In the genomic region with DNA sequence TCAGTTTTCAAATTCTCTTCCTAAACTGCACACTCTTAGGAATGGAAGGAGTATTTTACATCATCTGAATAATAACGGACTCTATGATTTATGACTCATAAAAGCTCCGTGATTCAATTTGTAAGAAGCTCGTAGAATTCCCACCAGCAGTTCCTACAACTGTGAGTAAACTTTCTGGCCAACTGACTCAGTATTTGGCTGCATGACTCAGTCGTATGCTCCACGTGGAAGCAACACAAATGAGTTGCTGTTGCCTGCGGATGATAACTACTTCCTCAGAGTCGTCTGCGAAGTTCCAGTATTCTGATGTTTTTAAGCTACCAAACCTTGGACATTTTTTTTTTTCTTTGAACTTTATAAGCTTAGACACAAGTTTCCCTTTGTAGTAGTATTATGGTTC, we compare ENCODE assay signal across 23 mouse cellular contexts. TPM values are rescaled to one million over a fixed set of nuclear protein-coding genes. Genes with fewer than 3 reads are reported as not detected.
A peak's percentile ranks its signal among the peaks of the same experiment; 100 is the strongest.
DNase-seq lines count a peak whose midpoint lies in the region; ATAC-seq and TF ChIP-seq lines count a peak whose summit lies in the region.
"Had no signal": no experiment of that assay in that cellular context is flagged by ENCODE, and none has a peak within 500 bp of the region (broad histone marks: within the 10 kb centered on the region; RNA-seq: fewer than 3 reads in every experiment).

No protein-coding gene starts in this region.

- in situ Hi-C loops in Patski (cut with MboI; ENCODE audit: low pct_unique_long_range_greater_than_20kb) = no loop called here

- intact Hi-C loops in left cerebral cortex, postnatal 10 days (cut with DNase I) = no loop called here

- H3K79me2 ChIP-seq in myocyte (ENCODE audit: control insufficient read depth, insufficient read depth) = no peaks in the 10 kb centered on the region

- DNase-seq in adrenal gland, postnatal 10 days = peak; percentile 8
- DNase-seq in adrenal gland, adult 18-20 months (ENCODE audit: low spot score in 2 of 2) = no peak
- DNase-seq in right cerebral cortex, adult 18-20 months = peak; percentile 59
- DNase-seq in right cerebral cortex, postnatal 10 days (ENCODE audit: low spot score in 2 of 2) = no peak
- DNase-seq in Patski (ENCODE audit: low read depth, low spot score) = no peak
- DNase-seq in left cerebral cortex, postnatal 10 days (ENCODE audit: extremely low spot score in 1 of 2, low spot score in 2 of 2) = no peak
- DNase-seq: cerebellum, adult 2 months; heart, postnatal 4 days; kidney, postnatal 4 days; retina, postnatal 1 day; thymus, postnatal 36 days had no signal

- no peak overlapping the region for H3K4me3 ChIP-seq in myocyte
- H3K4me3 ChIP-seq: embryonic facial prominence, embryonic 10.5 days; heart, embryonic 13.5 days; hindbrain, embryonic 15.5 days; kidney, embryonic 15.5 days; limb, embryonic 12.5 days; lung, embryonic 15.5 days had no signal

- POLR2A ChIA-PET in Patski (lab: Charles Lee) = interaction anchor here (0.6 kb wide), 1 partner anchor 30 kb away, joined by 3 read pairs; no protein-coding TSS in a partner anchor

- H3ac ChIP-seq in myocyte (ENCODE audit: control insufficient read depth, insufficient read length) = no peak overlapping the region

- CTCF ChIA-PET in Patski (lab: Charles Lee) = interaction anchor here (0.8 to 1.9 kb wide), 6 partner anchors 8 to 67 kb away, joined by 3 to 5 read pairs (median 4); partner anchors contain the start of gene Dst

- H3K27me3 ChIP-seq in Patski (no peaks in the 10 kb centered on the region), myocyte (ENCODE audit: control insufficient read depth, insufficient read depth, insufficient read length) (no peaks in the 10 kb centered on the region)
- H3K27me3 ChIP-seq: hindbrain, embryonic 15.5 days; lung, embryonic 15.5 days had no signal

- peak overlapping the region; percentile 54 for H3K4me2 ChIP-seq in myocyte (ENCODE audit: low read depth)
- H3K4me2 ChIP-seq: heart, embryonic 13.5 days; hindbrain, embryonic 15.5 days; kidney, embryonic 15.5 days; limb, embryonic 12.5 days; lung, embryonic 15.5 days; midbrain, embryonic 11.5 days had no signal

- no peak for TF ChIP-seq POLR2A in myocyte (IDR thresholded peaks at IDR 0.05; ENCODE audit: insufficient read length, low read depth)

- ATAC-seq in Patski = peak; percentile 51
- no peak for ATAC-seq in erythroid progenitor cell, adult 5-6 weeks (replicated peaks; ENCODE audit: low FRiP score, poor library complexity, severe bottlenecking)
- ATAC-seq: forebrain, embryonic 14.5 days; intestine, embryonic 16.5 days had no signal

- no peaks in the 10 kb centered on the region for H3K36me3 ChIP-seq in myocyte (ENCODE audit: control insufficient read depth, insufficient read depth)
- H3K36me3 ChIP-seq: embryonic facial prominence, embryonic 10.5 days; heart, embryonic 13.5 days; hindbrain, embryonic 15.5 days; kidney, embryonic 15.5 days; limb, embryonic 12.5 days; lung, embryonic 15.5 days had no signal

- TF ChIP-seq CTCF in Patski (IDR thresholded peaks at IDR 0.05) = no peak

TF ChIP-seq in myocyte, 11 proteins besides CTCF, POLR2A, EP300 and RAD21:
- no peak for TF ChIP-seq POLR2AphosphoS2 (IDR thresholded peaks at IDR 0.05; ENCODE audit: insufficient read length, low read depth)
- TF ChIP-seq MYOG (IDR thresholded peaks at IDR 0.05; ENCODE audit: control insufficient read depth in 1 of 3, insufficient read depth in 1 of 3, insufficient read length in 2 of 3, low read depth in 2 of 3) = no peak
- peak; percentile 93 for TF ChIP-seq MAX (IDR thresholded peaks at IDR 0.05; ENCODE audit: low read depth)
- TF ChIP-seq TCF3 (IDR thresholded peaks at IDR 0.05; ENCODE audit: insufficient read length, low read depth) = no peak
- TF ChIP-seq TCF12 (IDR thresholded peaks at IDR 0.05; ENCODE audit: insufficient read depth, poor library complexity, severe bottlenecking) = no peak
- TF ChIP-seq USF1 (IDR thresholded peaks at IDR 0.05; ENCODE audit: low read depth) = peak; percentile 50
- TF ChIP-seq SRF (IDR thresholded peaks at IDR 0.05; ENCODE audit: control insufficient read depth, insufficient read length, low read depth) = no peak
- TF ChIP-seq REST (IDR thresholded peaks at IDR 0.05; ENCODE audit: insufficient read depth, insufficient read length) = no peak

RNA-seq across cellular contexts. Expression of gene Bend6, which starts 7.4 kb away (rescaled TPM):
- 1 to 10 TPM; 1.5 TPM for total RNA-seq in adrenal gland, postnatal 10 days (2021)
- 1 to 10 TPM in 1 of 2 experiments, under 1 TPM in 1; 0.83 to 1.2 TPM for total RNA-seq in adrenal gland, adult 18-20 months (2021)
- 3.5 TPM for polyA plus RNA-seq in Patski (2021)
- 3.8 TPM for polyA plus RNA-seq in myocyte (2012; fragmentation: generic; extraction: Trizol)
- total RNA-seq in erythroid progenitor cell, adult 5-6 weeks (2015; ENCODE audit: low replicate concordance) = 3.4 TPM in 1 of 2 replicates, not detected in the other
- total RNA-seq in erythroid progenitor cell, adult 5-6 weeks (2017; ENCODE audit: low replicate concordance) = not detected in 2 replicates
- total RNA-seq in left cerebral cortex, postnatal 10 days (2021) = 100 to 1,000 TPM; 178 to 184 TPM
- total RNA-seq: common myeloid progenitor, adult 5-6 weeks had no signal

RNA-seq across cellular contexts. Expression of gene Dst, which starts 7.8 kb away (rescaled TPM):
- 100 to 1,000 TPM in 1 of 2 experiments, 10 to 100 TPM in 1; 95.3 to 136 TPM for total RNA-seq in adrenal gland, postnatal 10 days (2021)
- total RNA-seq in adrenal gland, adult 18-20 months (2021) = 100 to 1,000 TPM; 123 to 171 TPM
- polyA plus RNA-seq in Patski (2021) = 176 TPM
- polyA plus RNA-seq in myocyte (2012; fragmentation: generic; extraction: Trizol) = 49.7 TPM
- total RNA-seq in erythroid progenitor cell, adult 5-6 weeks (2015; ENCODE audit: low replicate concordance) = 1.7 and 1.8 TPM in 2 replicates
- 1.7 and 2.4 TPM in 2 replicates for total RNA-seq in erythroid progenitor cell, adult 5-6 weeks (2017; ENCODE audit: low replicate concordance)
- total RNA-seq in left cerebral cortex, postnatal 10 days (2021) = 100 to 1,000 TPM; 249 to 270 TPM

Comparison
In these comparisons a context has a peak if more than half of its experiments do, and no peak if none do; other contexts are left out.
1. DNase-seq: peak in adrenal gland, postnatal 10 days (single experiment) and right cerebral cortex, adult 18-20 months (single experiment); none in adrenal gland, adult 18-20 months (0 of 2), right cerebral cortex, postnatal 10 days (0 of 2), Patski (single experiment) and left cerebral cortex, postnatal 10 days (0 of 2).
2. RNA of gene Bend6, which starts 7.4 kb away (total RNA-seq): 178 to 184 TPM in left cerebral cortex, postnatal 10 days; 3.4 TPM in erythroid progenitor cell, adult 5-6 weeks, 1.5 TPM in adrenal gland, postnatal 10 days and 0.83 to 1.2 TPM in adrenal gland, adult 18-20 months; every median in the first group is over 10 times any median in the second.
3. RNA of gene Dst, which starts 7.8 kb away (total RNA-seq): 249 to 270 TPM in left cerebral cortex, postnatal 10 days, 123 to 171 TPM in adrenal gland, adult 18-20 months and 95.3 to 136 TPM in adrenal gland, postnatal 10 days; 1.7 to 2.4 TPM in erythroid progenitor cell, adult 5-6 weeks; every median in the first group is over 10 times any median in the second.